Mouse (Mus musculus) neural tube, embryonic 15.5 days (tissue): ENCODE data around the gene Zglp1. TPM values are rescaled to one million over a fixed set of nuclear protein-coding genes. Genes with fewer than 3 reads are reported as not detected.
A peak's percentile ranks its signal among the peaks of the same experiment; 100 is the strongest.
"Not testable (repeated sequence)": the region's sequence is repeated elsewhere in the genome, so short reads cannot be mapped to it uniquely, and the experiment has no call there.

Experiments
- ATAC-seq: fragments of 200-750 bp; cut with Nextera tagmentation; 2 replicates; pipeline ENCODE4 v1.8.0; 2017; ENCODE audit warnings: mild to moderate bottlenecking, moderate TSS enrichment, moderate library complexity; ENCODE audit not compliant: low FRiP score
- H3K27ac ChIP-seq: fragments of 300-500 bp; sonication (generic); replicated peaks from 2 replicates; pipeline ENCODE4 v1.5.1; 2015; ENCODE audit warnings: mild to moderate bottlenecking, inconsistent platforms
- H3K27me3 ChIP-seq: fragments of 300-500 bp; sonication (generic); replicated peaks from 2 replicates; pipeline ENCODE4 v1.6.1; 2015; ENCODE audit warnings: inconsistent platforms
- H3K36me3 ChIP-seq: fragments of 300-500 bp; sonication (generic); 2 replicates; pipeline ENCODE4 v1.6.1; 2015; ENCODE audit warnings: inconsistent platforms
- H3K4me1 ChIP-seq: fragments of 300-500 bp; sonication (generic); 2 replicates; pipeline ENCODE4 v1.6.1; 2015; ENCODE audit warnings: inconsistent platforms
- H3K4me2 ChIP-seq: fragments of 300-500 bp; sonication (generic); 2 replicates; pipeline ENCODE4 v1.6.1; 2015; ENCODE audit warnings: inconsistent platforms, mild to moderate bottlenecking, moderate library complexity
- H3K4me3 ChIP-seq: fragments of 300-500 bp; sonication (generic); replicated peaks from 2 replicates; pipeline ENCODE4 v1.5.1; 2015; ENCODE audit warnings: mild to moderate bottlenecking, inconsistent platforms
- H3K9ac ChIP-seq: fragments of 300-500 bp; sonication (generic); replicated peaks from 2 replicates; pipeline ENCODE4 v1.6.1; 2015; ENCODE audit warnings: mild to moderate bottlenecking, inconsistent platforms
- H3K9me3 ChIP-seq: fragments of 300-500 bp; sonication (generic); replicated peaks from 2 replicates; pipeline ENCODE4 v1.6.1; 2016; ENCODE audit warnings: inconsistent platforms
- WGBS: fragments of 180-500 bp; shearing (Covaris S2); methylation state at CpG from one replicate; pipeline ENCODE4 v1.1.7; 2015; ENCODE audit warnings: mixed read lengths; 5-methylcytosine and 5-hydroxymethylcytosine counted together
- polyA plus RNA-seq: library from polyadenylated mRNA; unstranded; fragments of >200 nt; fragmentation: Nextera tagmentation; extraction: Ambion mirVana; gene quantifications from 2 replicates; pipeline ENCODE4 v1.2.1, GENCODE M21; 2015

Gene Zglp1
- polyA plus RNA-seq, 1 experiment from 2014 or later = 1.6 TPM

DNA sequence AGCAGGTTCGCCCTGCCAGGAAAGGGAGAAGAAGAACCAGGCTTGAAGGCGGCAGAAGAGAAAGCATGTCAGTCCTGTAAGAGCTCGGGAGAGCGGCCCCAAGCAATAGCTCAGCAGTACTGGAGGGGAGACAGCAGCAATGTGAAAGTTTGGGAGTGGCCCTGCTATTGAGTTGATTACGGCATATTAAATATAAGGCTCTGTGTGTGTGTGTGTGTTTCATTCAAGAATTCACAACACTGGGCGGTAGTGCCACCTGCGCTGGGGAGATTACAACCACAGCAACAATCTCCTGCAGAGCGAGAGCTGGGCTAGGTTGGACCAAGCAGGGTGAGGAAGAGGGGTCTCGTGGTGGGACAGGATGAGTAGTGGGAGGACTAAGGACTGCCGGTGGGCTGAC, 15.3 kb downstream of the Zglp1 start:
- H3K9me3 ChIP-seq = no peaks in the 10 kb centered on the region
- no peak overlapping the region for H3K4me2 ChIP-seq
- 67% methylated on average over 10 of the region's 10 CpGs for WGBS
- no peak overlapping the region for H3K9ac ChIP-seq
- H3K27me3 ChIP-seq = peaks cover 4% of the 10 kb centered on the region; the same call in 1 of the 2 replicates
- no peak for ATAC-seq
- H3K4me1 ChIP-seq = no peaks in the 10 kb centered on the region
- H3K27ac ChIP-seq = no peak overlapping the region
- no peak overlapping the region for H3K4me3 ChIP-seq
- no peaks in the 10 kb centered on the region for H3K36me3 ChIP-seq

DNA sequence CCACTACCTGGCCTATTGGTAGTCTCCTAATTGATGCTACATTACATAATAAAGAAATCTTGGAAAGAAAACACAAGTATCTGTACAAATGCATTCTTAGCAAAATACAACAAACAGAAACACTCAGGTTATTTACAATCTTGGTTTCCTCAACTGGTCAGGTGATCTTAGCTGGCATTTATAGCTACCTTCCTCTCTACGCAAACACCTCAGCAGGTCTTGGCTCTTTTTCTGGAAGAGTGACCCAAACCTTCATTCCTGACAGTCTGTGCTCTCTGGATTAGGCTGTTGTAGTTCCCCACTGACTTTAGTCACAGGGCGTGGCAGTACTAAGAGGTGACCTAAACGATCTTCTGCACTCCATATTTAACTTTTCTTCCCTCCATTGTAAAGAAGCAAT, 21.7 kb downstream of the Zglp1 start:
- no peaks in the 10 kb centered on the region for H3K36me3 ChIP-seq
- H3K9ac ChIP-seq = no peak overlapping the region
- no peak overlapping the region for H3K4me2 ChIP-seq
- H3K27ac ChIP-seq = no peak overlapping the region
- WGBS = 83% methylated on average over 3 of the region's 3 CpGs
- no peak overlapping the region for H3K4me3 ChIP-seq
- ATAC-seq = no peak
- H3K27me3 ChIP-seq = peaks cover 5% of the 10 kb centered on the region
- no peaks in the 10 kb centered on the region for H3K9me3 ChIP-seq
- no peaks in the 10 kb centered on the region for H3K4me1 ChIP-seq

GRCm38 (mm10) chr9:21044785-21045184, 22.1 kb downstream of the Zglp1 start:
- WGBS = 59% methylated on average over 1 of the region's 1 CpGs
- not testable (repeated sequence) for H3K9me3 ChIP-seq, H3K4me2 ChIP-seq, H3K4me3 ChIP-seq, H3K36me3 ChIP-seq, ATAC-seq, H3K27me3 ChIP-seq, H3K4me1 ChIP-seq, H3K27ac ChIP-seq, H3K9ac ChIP-seq

DNA sequence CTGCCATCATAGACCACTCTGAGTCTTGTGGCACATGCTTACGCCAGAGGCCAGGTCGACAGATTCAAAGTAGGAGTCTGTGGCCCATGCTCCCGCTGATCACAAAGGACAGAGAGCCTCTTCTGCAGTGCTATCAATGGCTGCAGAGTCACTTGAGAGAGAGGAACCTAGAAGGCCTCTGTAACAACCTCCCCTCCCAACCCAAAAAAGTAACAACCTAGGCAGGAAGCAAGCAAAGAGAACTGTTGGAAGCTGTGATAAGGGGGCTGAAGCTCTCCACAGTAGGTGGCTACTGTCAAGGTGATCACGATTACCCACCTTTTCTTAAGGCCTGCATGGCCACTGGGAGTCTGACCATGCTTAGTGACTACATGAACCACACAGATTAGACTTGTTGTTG, 23.3 kb downstream of the Zglp1 start:
- no peak overlapping the region for H3K27ac ChIP-seq
- ATAC-seq = no peak
- H3K36me3 ChIP-seq = no peaks in the 10 kb centered on the region
- peaks cover 22% of the 10 kb centered on the region for H3K27me3 ChIP-seq
- no peak overlapping the region for H3K9ac ChIP-seq
- no peak overlapping the region for H3K4me3 ChIP-seq
- H3K9me3 ChIP-seq = no peaks in the 10 kb centered on the region
- no peak overlapping the region for H3K4me2 ChIP-seq
- 87% methylated on average over 4 of the region's 4 CpGs for WGBS
- H3K4me1 ChIP-seq = no peaks in the 10 kb centered on the region

DNA sequence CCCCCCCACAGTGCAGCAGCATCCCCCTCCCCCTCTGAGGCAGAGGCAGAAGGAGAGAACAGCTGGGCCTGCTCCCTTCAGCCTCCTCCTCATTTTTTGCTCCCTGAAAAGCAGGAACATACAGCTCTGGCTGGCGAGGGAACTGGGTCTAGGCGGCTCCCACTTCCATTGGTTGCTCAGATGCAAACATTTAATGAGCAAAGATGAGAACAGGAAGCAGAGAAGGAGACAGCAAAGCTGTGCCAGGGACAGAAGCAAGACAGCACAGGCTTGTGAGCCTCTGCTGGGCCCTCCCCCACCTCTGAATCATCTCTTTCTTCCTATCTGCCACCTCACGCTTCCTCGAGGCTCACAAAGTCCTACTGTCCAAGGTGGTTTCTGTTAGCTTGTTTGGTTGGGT, 25.6 kb downstream of the Zglp1 start:
- Histone ChIP-seq H3K27me3 (peaks cover 44% of the 10 kb centered on the region), H3K9me3 (no peaks in the 10 kb centered on the region), H3K27ac (no peak overlapping the region), H3K36me3 (no peaks in the 10 kb centered on the region), H3K4me3 (no peak overlapping the region), H3K4me1 (peaks cover 19% of the 10 kb centered on the region), H3K9ac (no peak overlapping the region), H3K4me2 (no peak overlapping the region)
- no peak for ATAC-seq
- 54% methylated on average over 4 of the region's 4 CpGs for WGBS

DNA sequence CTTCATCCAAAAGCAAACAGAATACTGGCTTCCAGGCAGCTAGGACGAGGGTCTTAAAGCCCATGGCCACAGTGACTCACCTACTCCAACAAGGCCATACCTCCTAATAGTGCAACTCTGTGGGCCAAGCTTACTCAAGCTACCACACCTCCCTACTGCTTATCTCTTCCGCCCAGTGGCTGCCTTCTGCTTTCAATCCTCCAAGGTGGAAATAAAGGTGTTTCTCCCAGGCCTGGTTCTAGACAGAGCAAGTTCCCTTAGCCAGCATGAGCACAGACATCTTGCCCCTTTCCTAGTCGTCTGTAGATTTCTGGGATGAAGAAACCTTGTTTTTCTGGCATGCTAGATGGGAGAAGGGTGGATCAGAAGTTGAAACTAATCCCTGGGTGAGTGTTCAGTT, 27.1 kb downstream of the Zglp1 start:
- no peak for ATAC-seq
- peaks cover 59% of the 10 kb centered on the region for H3K27me3 ChIP-seq

DNA sequence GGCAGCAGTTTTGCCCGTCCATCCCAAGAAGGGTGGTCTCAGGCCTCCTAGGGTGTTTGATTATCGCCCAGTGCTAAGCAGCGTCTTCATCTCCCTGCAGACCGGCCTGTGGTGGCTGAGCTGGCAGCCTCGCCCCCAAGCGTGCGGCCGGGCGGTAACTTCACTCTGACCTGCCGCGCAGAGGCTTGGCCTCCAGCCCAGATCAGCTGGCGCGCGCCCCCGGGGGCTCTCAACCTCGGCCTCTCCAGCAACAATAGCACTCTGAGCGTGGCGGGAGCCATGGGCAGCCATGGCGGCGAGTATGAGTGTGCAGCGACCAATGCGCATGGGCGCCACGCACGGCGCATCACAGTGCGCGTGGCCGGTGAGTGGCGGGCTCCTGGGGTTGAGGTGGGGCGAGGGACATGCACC, 29.4 kb downstream of the Zglp1 start:
- Histone ChIP-seq H3K9ac (peak overlapping the region; percentile 72), H3K4me3 (peak overlapping the region; percentile 51), H3K4me1 (peaks cover 52% of the 10 kb centered on the region), H3K9me3 (no peaks in the 10 kb centered on the region), H3K27me3 (peaks cover 80% of the 10 kb centered on the region), H3K36me3 (no peaks in the 10 kb centered on the region), H3K4me2 (peak overlapping the region; percentile 85), H3K27ac (no peak overlapping the region)
- WGBS = under 1% methylated on average over 31 of the region's 31 CpGs
- ATAC-seq = peak; percentile 70

More for the DNA sequence above, 27.1 kb downstream of the Zglp1 start:
- Histone ChIP-seq H3K4me2 (no peak overlapping the region), H3K27ac (no peak overlapping the region), H3K4me1 (peaks cover 34% of the 10 kb centered on the region), H3K36me3 (no peaks in the 10 kb centered on the region), H3K9me3 (no peaks in the 10 kb centered on the region), H3K4me3 (no peak overlapping the region), H3K9ac (no peak overlapping the region)
- WGBS = 72% methylated on average over 3 of the region's 3 CpGs

DNA sequence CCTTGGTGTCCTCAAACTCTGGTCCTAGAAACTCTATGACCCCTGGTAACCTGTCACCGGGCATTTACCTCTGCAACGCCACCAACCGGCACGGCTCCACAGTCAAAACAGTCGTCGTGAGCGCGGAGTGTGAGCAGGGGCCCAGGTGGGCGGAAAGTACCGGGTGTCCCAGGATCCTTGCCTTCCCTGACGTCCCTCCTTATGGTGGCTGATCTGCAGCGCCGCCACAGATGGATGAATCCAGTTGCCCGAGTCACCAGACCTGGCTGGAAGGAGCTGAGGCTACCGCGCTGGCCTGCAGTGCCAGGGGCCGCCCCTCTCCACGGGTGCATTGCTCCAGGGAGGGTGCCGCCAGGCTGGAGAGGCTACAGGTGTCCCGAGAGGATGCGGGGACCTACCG, 30.2 kb downstream of the Zglp1 start:
- ATAC-seq = no peak

GRCm38 (mm10) chr9:21036161-21036560, 30.7 kb downstream of the Zglp1 start:
- H3K27me3 ChIP-seq = peaks cover 85% of the 10 kb centered on the region
- H3K27ac ChIP-seq = no peak overlapping the region
- no peak for ATAC-seq
- 7% methylated on average over 20 of the region's 20 CpGs for WGBS
- H3K9me3 ChIP-seq = no peaks in the 10 kb centered on the region
- no peaks in the 10 kb centered on the region for H3K36me3 ChIP-seq
- no peak overlapping the region for H3K9ac ChIP-seq
- peaks cover 65% of the 10 kb centered on the region for H3K4me1 ChIP-seq
- H3K4me3 ChIP-seq = peak overlapping the region; percentile 51
- peak overlapping the region; percentile 85 for H3K4me2 ChIP-seq

More for the DNA sequence above, 30.2 kb downstream of the Zglp1 start:
- Histone ChIP-seq H3K27ac (no peak overlapping the region), H3K4me3 (peak overlapping the region; percentile 51), H3K4me2 (peak overlapping the region; percentile 85), H3K4me1 (peaks cover 60% of the 10 kb centered on the region), H3K9me3 (no peaks in the 10 kb centered on the region), H3K9ac (peak overlapping the region; percentile 72; the same call in 1 of the 2 replicates), H3K36me3 (no peaks in the 10 kb centered on the region), H3K27me3 (peaks cover 85% of the 10 kb centered on the region)
- WGBS = 3% methylated on average over 22 of the region's 22 CpGs

- Histone ChIP-seq H3K4me2 (peak overlapping the region; percentile 85), H3K9me3 (no peaks in the 10 kb centered on the region), H3K4me1 (peaks cover 71% of the 10 kb centered on the region), H3K9ac (no peak overlapping the region), H3K27me3 (peaks cover 84% of the 10 kb centered on the region), H3K36me3 (no peaks in the 10 kb centered on the region), H3K4me3 (peak overlapping the region; percentile 51), H3K27ac (no peak overlapping the region)
- no peak for ATAC-seq
- WGBS = 20% methylated on average over 9 of the region's 9 CpGs
These were observed 31.3 kb downstream of the Zglp1 start for GRCm38 (mm10) chr9:21035586-21035985.

GRCm38 (mm10) chr9:21034481-21035085, 32.3 kb downstream of the Zglp1 start:
- Histone ChIP-seq H3K27me3 (peaks cover 84% of the 10 kb centered on the region), H3K9ac (no peak overlapping the region), H3K27ac (no peak overlapping the region), H3K4me3 (0 out of 2 replicates have a peak overlapping the region, but pooled peaks have one; percentile 51), H3K4me2 (peak overlapping the region; percentile 85), H3K4me1 (peaks cover 79% of the 10 kb centered on the region), H3K9me3 (no peaks in the 10 kb centered on the region), H3K36me3 (no peaks in the 10 kb centered on the region)
- 4% methylated on average over 17 of the region's 17 CpGs for WGBS
- no peak for ATAC-seq

DNA sequence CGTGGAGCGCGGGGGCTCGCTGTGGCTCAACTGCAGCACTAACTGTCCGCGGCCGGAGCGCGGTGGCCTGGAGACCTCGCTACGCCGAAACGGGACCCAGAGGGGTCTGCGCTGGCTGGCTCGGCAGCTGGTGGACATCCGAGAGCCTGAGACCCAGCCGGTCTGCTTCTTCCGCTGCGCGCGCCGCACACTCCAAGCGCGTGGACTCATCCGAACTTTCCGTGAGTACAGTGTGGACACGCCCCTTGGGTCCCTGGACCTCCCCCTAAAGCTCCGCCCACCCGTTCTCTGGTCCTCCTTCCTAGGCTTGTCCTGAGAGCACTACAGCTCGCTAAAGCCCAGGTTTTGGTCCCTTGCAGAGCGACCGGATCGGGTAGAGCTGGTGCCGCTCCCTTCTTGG, 33.8 kb downstream of the Zglp1 start:
- H3K9me3 ChIP-seq = no peaks in the 10 kb centered on the region
- WGBS = under 1% methylated on average over 34 of the region's 34 CpGs
- no peak overlapping the region for H3K27ac ChIP-seq
- H3K27me3 ChIP-seq = peaks cover 85% of the 10 kb centered on the region
- no peaks in the 10 kb centered on the region for H3K36me3 ChIP-seq
- no peak for ATAC-seq
- peak overlapping the region; percentile 48 for H3K4me3 ChIP-seq
- peak overlapping the region; percentile 47 for H3K9ac ChIP-seq
- H3K4me2 ChIP-seq = peak overlapping the region; percentile 86
- peaks cover 85% of the 10 kb centered on the region for H3K4me1 ChIP-seq
